ENCODE assay signal across 8 mouse cellular contexts in the genomic region with DNA sequence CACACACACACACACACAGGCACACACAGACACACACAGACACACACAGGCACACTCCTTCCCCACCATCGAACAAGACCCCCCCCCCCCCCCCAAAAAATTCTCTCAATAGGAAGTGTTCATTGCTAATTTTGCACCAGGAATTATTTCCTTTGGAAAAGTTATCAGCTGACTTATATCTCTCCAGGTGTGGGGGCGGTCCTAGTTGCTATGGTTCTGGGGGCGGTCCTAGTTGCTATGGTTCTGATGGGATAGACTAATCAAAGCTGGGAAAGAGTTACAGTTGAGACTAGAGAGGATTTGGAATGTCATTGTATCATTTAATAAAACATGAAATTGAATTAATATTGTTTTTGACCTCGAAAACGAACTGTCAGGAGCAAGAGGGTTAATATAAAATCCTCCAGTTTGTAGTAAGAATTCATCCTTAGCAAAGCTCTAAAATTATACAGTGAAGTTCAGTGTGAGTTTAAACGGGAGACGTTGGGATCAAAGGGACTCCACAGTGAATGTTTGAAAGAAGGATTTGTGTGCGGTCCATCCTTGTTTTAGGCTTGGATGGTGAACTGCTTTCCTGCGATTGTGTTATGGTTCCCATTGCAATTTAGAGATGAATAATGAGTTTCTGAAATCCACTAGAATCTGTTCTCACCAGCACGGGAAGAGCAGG. TPM values are rescaled to one million over a fixed set of nuclear protein-coding genes. Genes with fewer than 3 reads are reported as not detected.
DNase-seq lines count a peak whose midpoint lies in the region; ATAC-seq lines count a peak whose summit lies in the region.

No protein-coding gene starts in this region.

- peak overlapping the region; percentile 23; the same call in 1 of the 2 replicates for H3K9ac ChIP-seq in kidney, embryonic 14.5 days (ENCODE audit: low read depth, low read length)
- peak overlapping the region; percentile 45; the same call in 1 of the 2 replicates for H3K9ac ChIP-seq in hindbrain, embryonic 12.5 days
- H3K9ac ChIP-seq in midbrain, embryonic 12.5 days (replicated peaks) = peak overlapping the region; percentile 51

- H3K9me3 ChIP-seq in kidney, embryonic 14.5 days (ENCODE audit: control insufficient read depth, low read length) = 0 out of 2 replicates have a peak, but pooled peaks cover 4% of the 10 kb centered on the region
- no peaks in the 10 kb centered on the region for H3K9me3 ChIP-seq in hindbrain, embryonic 12.5 days (replicated peaks)
- no peaks in the 10 kb centered on the region for H3K9me3 ChIP-seq in midbrain, embryonic 12.5 days

- WGBS in kidney, embryonic 14.5 days = 37% methylated on average over 10 of the region's 10 CpGs
- 40% methylated on average over 10 of the region's 10 CpGs for WGBS in hindbrain, embryonic 12.5 days
- 31% methylated on average over 10 of the region's 10 CpGs for WGBS in midbrain, embryonic 12.5 days

- DNase-seq in kidney, postnatal 10 days = no peak
- DNase-seq in brain, embryonic 18.5 days (ENCODE audit: low read depth, low spot score) = peak; percentile 12
- no peak for DNase-seq in T-cell, adult 2 months (ENCODE audit: low spot score)
- DNase-seq in adrenal gland, adult (ENCODE audit: inconsistent age in 2 of 2, low spot score in 1 of 2) = no peak
- no peak for DNase-seq in ovary, adult 18-20 months (ENCODE audit: low spot score)

- ATAC-seq in kidney, embryonic 14.5 days (ENCODE audit: low FRiP score, low TSS enrichment) = peak; percentile 55; the same call in 1 of the 2 replicates
- peak; percentile 71 for ATAC-seq in hindbrain, embryonic 12.5 days (ENCODE audit: low FRiP score)
- ATAC-seq in midbrain, embryonic 12.5 days (ENCODE audit: low FRiP score, low read depth) = peak; percentile 60; the same call in 1 of the 2 replicates

- H3K27me3 ChIP-seq in kidney, embryonic 14.5 days (ENCODE audit: control insufficient read depth, insufficient read depth, low read length) = no peaks in the 10 kb centered on the region
- H3K27me3 ChIP-seq in hindbrain, embryonic 12.5 days = no peaks in the 10 kb centered on the region
- H3K27me3 ChIP-seq in midbrain, embryonic 12.5 days = no peaks in the 10 kb centered on the region; the same call in 1 of the 2 replicates

- peaks cover 8% of the 10 kb centered on the region; the same call in 1 of the 2 replicates for H3K4me1 ChIP-seq in kidney, embryonic 14.5 days (ENCODE audit: control insufficient read depth, insufficient read depth, low read length)
- peaks cover 8% of the 10 kb centered on the region; the same call in 1 of the 2 replicates for H3K4me1 ChIP-seq in hindbrain, embryonic 12.5 days
- H3K4me1 ChIP-seq in midbrain, embryonic 12.5 days = peaks cover 6% of the 10 kb centered on the region

- no peak overlapping the region for H3K27ac ChIP-seq in kidney, embryonic 14.5 days (ENCODE audit: low read depth, low read length)
- H3K27ac ChIP-seq in hindbrain, embryonic 12.5 days = no peak overlapping the region
- 0 out of 2 replicates have a peak overlapping the region, but pooled peaks have one; percentile 39 for H3K27ac ChIP-seq in midbrain, embryonic 12.5 days (replicated peaks)

- peak overlapping the region; percentile 49 for H3K4me2 ChIP-seq in kidney, embryonic 14.5 days (replicated peaks; ENCODE audit: low read depth, low read length)
- peak overlapping the region; percentile 57 for H3K4me2 ChIP-seq in hindbrain, embryonic 12.5 days (replicated peaks)
- peak overlapping the region; percentile 59 for H3K4me2 ChIP-seq in midbrain, embryonic 12.5 days (replicated peaks)

- no peaks in the 10 kb centered on the region for H3K36me3 ChIP-seq in kidney, embryonic 14.5 days (ENCODE audit: control insufficient read depth, insufficient read depth, low read length)
- H3K36me3 ChIP-seq in hindbrain, embryonic 12.5 days = no peaks in the 10 kb centered on the region
- no peaks in the 10 kb centered on the region for H3K36me3 ChIP-seq in midbrain, embryonic 12.5 days

- peak overlapping the region; percentile 24; the same call in 1 of the 2 replicates for H3K4me3 ChIP-seq in kidney, embryonic 14.5 days (ENCODE audit: low read length)
- H3K4me3 ChIP-seq in hindbrain, embryonic 12.5 days = peak overlapping the region; percentile 30
- H3K4me3 ChIP-seq in midbrain, embryonic 12.5 days = peak overlapping the region; percentile 36

RNA-seq across cellular contexts. Expression of a gene that starts 4.0 kb away (rescaled TPM):
- not detected in 2 replicates for polyA plus RNA-seq in kidney, embryonic 14.5 days (2014; fragmentation: Nextera tagmentation; extraction: Ambion mirVana)
- polyA plus RNA-seq in hindbrain, embryonic 12.5 days (2016; fragmentation: Nextera tagmentation; extraction: Ambion mirVana) = not detected in 2 replicates
- polyA plus RNA-seq in midbrain, embryonic 12.5 days (2016; fragmentation: Nextera tagmentation; extraction: Ambion mirVana) = not detected in 2 replicates
